Mouse (Mus musculus): Measurements from ENCODE around the gene Aim2.

DNA sequence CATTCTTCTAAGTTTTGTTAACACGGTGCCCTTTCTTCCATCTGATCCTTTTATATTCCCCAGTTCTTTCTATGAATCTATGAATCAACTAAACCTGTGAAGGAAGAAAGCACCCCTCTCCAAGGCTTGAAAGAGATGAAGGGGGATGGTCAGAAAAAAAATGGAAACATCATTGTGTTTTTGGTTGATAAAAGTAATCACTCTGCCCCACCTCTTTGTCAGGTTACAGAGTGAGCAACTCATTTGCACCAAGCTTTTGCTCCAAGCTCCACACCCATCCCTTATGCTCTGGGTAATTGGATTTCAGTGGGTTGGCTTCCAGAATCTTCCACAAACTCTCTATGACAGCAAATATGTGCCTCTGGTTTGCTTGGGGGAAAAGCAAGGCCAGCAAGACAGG is 25.3 kb upstream of the Aim2 start:
- TF ChIP-seq POLR2A (IDR thresholded peaks at IDR 0.05; ENCODE audit: extremely low read depth, insufficient read depth, low read length) (no peak), CTCF (IDR thresholded peaks at IDR 0.05; ENCODE audit: extremely low read depth, insufficient read depth, low read length) (no peak)

All from cortical plate, adult 2 months (tissue).